Mouse (Mus musculus) liver, embryonic 13.5 days (tissue): ENCODE measurements around the gene Rpl37a. TPM values are rescaled to one million over a fixed set of nuclear protein-coding genes. Genes with fewer than 3 reads are reported as not detected.

ENCODE experiments used
- ATAC-seq: fragments of 200-750 bp; cut with Nextera tagmentation; 2 replicates; pipeline ENCODE4 v1.8.0; 2017; ENCODE audit warnings: low read depth, mild to moderate bottlenecking, moderate number of reproducible peaks, moderate library complexity
- DNase-seq: peaks from one replicate; pipeline ENCODE4 v3.0.0; 2022
- H3K27ac ChIP-seq: fragments of 300-500 bp; sonication (generic); 2 replicates; pipeline ENCODE4 v1.5.1; 2015; ENCODE audit warnings: moderate library complexity, mild to moderate bottlenecking, inconsistent platforms
- H3K27me3 ChIP-seq: fragments of 300-500 bp; sonication (generic); 2 replicates; pipeline ENCODE4 v1.6.1; 2015; ENCODE audit warnings: mild to moderate bottlenecking, inconsistent platforms
- H3K36me3 ChIP-seq: fragments of 300-500 bp; sonication (generic); 2 replicates; pipeline ENCODE4 v1.6.1; 2015; ENCODE audit warnings: mild to moderate bottlenecking, inconsistent platforms
- H3K4me1 ChIP-seq: fragments of 300-500 bp; sonication (generic); replicated peaks from 2 replicates; pipeline ENCODE4 v1.6.1; 2015; ENCODE audit warnings: inconsistent platforms
- H3K4me2 ChIP-seq: fragments of 300-500 bp; sonication (generic); 2 replicates; pipeline ENCODE4 v1.6.1; 2015; ENCODE audit warnings: inconsistent platforms, mild to moderate bottlenecking, moderate library complexity
- H3K4me3 ChIP-seq: fragments of 300-500 bp; sonication (generic); replicated peaks from 2 replicates; pipeline ENCODE4 v1.5.1; 2015; ENCODE audit warnings: mild to moderate bottlenecking, inconsistent platforms
- H3K9ac ChIP-seq: fragments of 300-500 bp; sonication (generic); 2 replicates; pipeline ENCODE4 v1.6.1; 2015; ENCODE audit warnings: mild to moderate bottlenecking, inconsistent platforms
- H3K9me3 ChIP-seq: fragments of 300-500 bp; sonication (generic); replicated peaks from 2 replicates; pipeline ENCODE4 v1.6.1; 2016; ENCODE audit warnings: inconsistent platforms
- WGBS: fragments of 180-500 bp; shearing (Covaris S2); methylation state at CpG from one replicate; pipeline ENCODE4 v1.1.7; 2015; ENCODE audit not compliant: insufficient replicate concordance; 5-methylcytosine and 5-hydroxymethylcytosine counted together
- polyA plus RNA-seq: library from polyadenylated mRNA; unstranded; fragments of >200 nt; fragmentation: Nextera tagmentation; extraction: Ambion mirVana; gene quantifications from 2 replicates; pipeline ENCODE4 v1.2.1, GENCODE M21; 2015

The Rpl37a gene
- polyA plus RNA-seq = 1,285 and 1,320 TPM in 2 replicates

- peak within 1 kb of the TSS; percentile 69 for H3K4me2 ChIP-seq
- 2% methylated on average over 68 of the region's 68 CpGs for WGBS
- no peaks in the 10 kb centered on the region for H3K27me3 ChIP-seq
- peaks cover 35% of the 10 kb centered on the region for H3K36me3 ChIP-seq
- peak; percentile 89 for DNase-seq
- ATAC-seq = peak; percentile 83
- H3K9me3 ChIP-seq = no peaks in the 10 kb centered on the region
- H3K27ac ChIP-seq = peak within 1 kb of the TSS; percentile 91
- H3K4me1 ChIP-seq = peaks cover 31% of the 10 kb centered on the region
- peak within 1 kb of the TSS; percentile 92 for H3K9ac ChIP-seq
- peak within 1 kb of the TSS; percentile 83 for H3K4me3 ChIP-seq
These were observed at the start of gene Rpl37a for GRCm38 (mm10) chr1:72710753-72711653. Rpl37a (plus strand) TSS chr1:72711290.

- H3K4me1 ChIP-seq = no peaks in the 10 kb centered on the region
- ATAC-seq = no peak
- no peak overlapping the region for H3K9ac ChIP-seq
- no peak overlapping the region for H3K4me3 ChIP-seq
- no peaks in the 10 kb centered on the region for H3K36me3 ChIP-seq
- no peaks in the 10 kb centered on the region for H3K27me3 ChIP-seq
- no peaks in the 10 kb centered on the region for H3K9me3 ChIP-seq
- WGBS = 59% methylated on average over 3 of the region's 3 CpGs
- DNase-seq = no peak
- H3K27ac ChIP-seq = no peak overlapping the region
- no peak overlapping the region for H3K4me2 ChIP-seq
These were observed 38.0 kb upstream of the Rpl37a start for GRCm38 (mm10) chr1:72673070-72673469.

GRCm38 (mm10) chr1:72696256-72696655, 14.8 kb upstream of the Rpl37a start:
- no peak for ATAC-seq
- 41% methylated on average over 3 of the region's 3 CpGs for WGBS

GRCm38 (mm10) chr1:72698651-72699050, 12.4 kb upstream of the Rpl37a start:
- Histone ChIP-seq H3K4me3 (no peak overlapping the region), H3K9ac (no peak overlapping the region), H3K4me1 (no peaks in the 10 kb centered on the region), H3K27ac (no peak overlapping the region), H3K27me3 (no peaks in the 10 kb centered on the region), H3K36me3 (no peaks in the 10 kb centered on the region), H3K4me2 (no peak overlapping the region), H3K9me3 (no peaks in the 10 kb centered on the region)
- ATAC-seq (no peak), DNase-seq (no peak)
- 62% methylated on average over 4 of the region's 4 CpGs for WGBS

More at GRCm38 (mm10) chr1:72696256-72696655, 14.8 kb upstream of the Rpl37a start:
- DNase-seq = no peak
- Histone ChIP-seq H3K36me3 (no peaks in the 10 kb centered on the region), H3K27me3 (no peaks in the 10 kb centered on the region), H3K9ac (no peak overlapping the region), H3K4me3 (no peak overlapping the region), H3K4me1 (no peaks in the 10 kb centered on the region), H3K9me3 (no peaks in the 10 kb centered on the region), H3K4me2 (no peak overlapping the region), H3K27ac (no peak overlapping the region)

- no peaks in the 10 kb centered on the region for H3K9me3 ChIP-seq
- no peak within 1 kb of the TSS for H3K27ac ChIP-seq
- H3K27me3 ChIP-seq = no peaks in the 10 kb centered on the region
- H3K4me1 ChIP-seq = no peaks in the 10 kb centered on the region
- no peak for DNase-seq
- ATAC-seq = no peak
- H3K4me2 ChIP-seq = no peak within 1 kb of the TSS
- no peak within 1 kb of the TSS for H3K4me3 ChIP-seq
- 71% methylated on average over 11 of the region's 11 CpGs for WGBS
- no peaks in the 10 kb centered on the region for H3K36me3 ChIP-seq
- H3K9ac ChIP-seq = no peak within 1 kb of the TSS
These were observed 10.6 kb upstream of the Rpl37a start, which contains the start of gene Ankar for GRCm38 (mm10) chr1:72700479-72700878. Ankar (minus strand) TSS chr1:72700579.

GRCm38 (mm10) chr1:72707525-72707924, 3.6 kb upstream of the Rpl37a start:
- DNase-seq = no peak
- Histone ChIP-seq H3K9me3 (no peaks in the 10 kb centered on the region), H3K27me3 (no peaks in the 10 kb centered on the region), H3K4me2 (no peak overlapping the region), H3K36me3 (peaks cover under 1% of the 10 kb centered on the region), H3K4me3 (no peak overlapping the region), H3K9ac (no peak overlapping the region), H3K27ac (no peak overlapping the region), H3K4me1 (peaks cover 11% of the 10 kb centered on the region)
- ATAC-seq = no peak
- WGBS = 25% methylated on average over 4 of the region's 4 CpGs

GRCm38 (mm10) chr1:72711684-72712083, 594 bp downstream of the Rpl37a start:
- WGBS = under 1% methylated on average over 17 of the region's 17 CpGs
- DNase-seq (no peak), ATAC-seq (no peak)

GRCm38 (mm10) chr1:72714547-72714946, 3.5 kb downstream of the Rpl37a start:
- Histone ChIP-seq H3K4me3 (no peak overlapping the region), H3K27ac (peak overlapping the region; percentile 43), H3K27me3 (no peaks in the 10 kb centered on the region), H3K9me3 (no peaks in the 10 kb centered on the region), H3K9ac (0 out of 2 replicates have a peak overlapping the region, but pooled peaks have one; percentile 4), H3K4me2 (peak overlapping the region; percentile 37; the same call in 1 of the 2 replicates), H3K36me3 (peaks cover 41% of the 10 kb centered on the region), H3K4me1 (peaks cover 38% of the 10 kb centered on the region)
- WGBS = 73% methylated on average over 4 of the region's 4 CpGs
- ATAC-seq = no peak
- no peak for DNase-seq

More at GRCm38 (mm10) chr1:72711684-72712083, 594 bp downstream of the Rpl37a start:
- Histone ChIP-seq H3K27me3 (no peaks in the 10 kb centered on the region), H3K4me2 (peak overlapping the region; percentile 69), H3K9me3 (no peaks in the 10 kb centered on the region), H3K9ac (peak overlapping the region; percentile 92), H3K4me3 (peak overlapping the region; percentile 83), H3K4me1 (peaks cover 31% of the 10 kb centered on the region), H3K36me3 (peaks cover 35% of the 10 kb centered on the region), H3K27ac (peak overlapping the region; percentile 91)

GRCm38 (mm10) chr1:72715065-72715464, 4.0 kb downstream of the Rpl37a start:
- Histone ChIP-seq H3K27me3 (no peaks in the 10 kb centered on the region), H3K4me1 (peaks cover 37% of the 10 kb centered on the region), H3K4me2 (no peak overlapping the region), H3K9ac (no peak overlapping the region), H3K9me3 (no peaks in the 10 kb centered on the region), H3K36me3 (peaks cover 41% of the 10 kb centered on the region), H3K4me3 (no peak overlapping the region), H3K27ac (no peak overlapping the region)
- 88% methylated on average over 1 of the region's 1 CpGs for WGBS
- no peak for ATAC-seq
- DNase-seq = no peak

GRCm38 (mm10) chr1:72715593-72716361, 4.7 kb downstream of the Rpl37a start:
- H3K9me3 ChIP-seq = no peaks in the 10 kb centered on the region
- 64% methylated on average over 3 of the region's 3 CpGs for WGBS
- no peak overlapping the region for H3K4me3 ChIP-seq
- no peak for DNase-seq
- no peak overlapping the region for H3K9ac ChIP-seq
- no peak overlapping the region for H3K4me2 ChIP-seq
- H3K27me3 ChIP-seq = no peaks in the 10 kb centered on the region
- peak overlapping the region; percentile 9; the same call in 1 of the 2 replicates for H3K27ac ChIP-seq
- H3K4me1 ChIP-seq = peaks cover 35% of the 10 kb centered on the region
- peaks cover 41% of the 10 kb centered on the region for H3K36me3 ChIP-seq
- ATAC-seq = no peak

- H3K27ac ChIP-seq = peak overlapping the region; percentile 53
- ATAC-seq (no peak), DNase-seq (no peak)
- H3K27me3 ChIP-seq = no peaks in the 10 kb centered on the region
- peaks cover 41% of the 10 kb centered on the region for H3K36me3 ChIP-seq
- WGBS = 42% methylated on average over 2 of the region's 2 CpGs
- H3K4me2 ChIP-seq = no peak overlapping the region
- H3K4me3 ChIP-seq = no peak overlapping the region
- no peak overlapping the region for H3K9ac ChIP-seq
- H3K4me1 ChIP-seq = peaks cover 34% of the 10 kb centered on the region
- no peaks in the 10 kb centered on the region for H3K9me3 ChIP-seq
These were observed 5.3 kb downstream of the Rpl37a start for GRCm38 (mm10) chr1:72716421-72716820.
